Mouse (Mus musculus) forebrain, embryonic 13.5 days (tissue): ENCODE measurements around the gene Pole3. TPM values are rescaled to one million over a fixed set of nuclear protein-coding genes. Genes with fewer than 3 reads are reported as not detected.

Experiments used
- ATAC-seq: fragments of 200-750 bp; cut with Nextera tagmentation; 2 replicates; pipeline ENCODE4 v1.8.0; 2017
- H3K27ac ChIP-seq: fragments of 300-500 bp; sonication (generic); 2 replicates; pipeline ENCODE4 v1.5.1; 2015; ENCODE audit warnings: inconsistent platforms, mild to moderate bottlenecking, moderate library complexity
- H3K27me3 ChIP-seq: fragments of 300-500 bp; sonication (generic); 2 replicates; pipeline ENCODE4 v1.6.1; 2015; ENCODE audit warnings: mild to moderate bottlenecking, inconsistent platforms
- H3K36me3 ChIP-seq: fragments of 300-500 bp; sonication (generic); 2 replicates; pipeline ENCODE4 v1.6.1; 2015; ENCODE audit warnings: mild to moderate bottlenecking, inconsistent platforms; ENCODE audit not compliant: poor library complexity, severe bottlenecking
- H3K4me1 ChIP-seq: fragments of 300-500 bp; sonication (generic); 2 replicates; pipeline ENCODE4 v1.6.1; 2015; ENCODE audit warnings: inconsistent platforms
- H3K4me2 ChIP-seq: fragments of 300-500 bp; sonication (generic); 2 replicates; pipeline ENCODE4 v1.6.1; 2015; ENCODE audit warnings: inconsistent platforms, mild to moderate bottlenecking, moderate library complexity
- H3K4me3 ChIP-seq: fragments of 300-500 bp; sonication (generic); 2 replicates; pipeline ENCODE4 v1.5.1; 2015; ENCODE audit warnings: mild to moderate bottlenecking, inconsistent platforms
- H3K9ac ChIP-seq: fragments of 300-500 bp; sonication (generic); 2 replicates; pipeline ENCODE4 v1.6.1; 2015; ENCODE audit warnings: mild to moderate bottlenecking, inconsistent platforms
- H3K9me3 ChIP-seq: fragments of 300-500 bp; sonication (generic); replicated peaks from 2 replicates; pipeline ENCODE4 v1.6.1; 2016; ENCODE audit warnings: inconsistent platforms
- WGBS: fragments of 180-500 bp; shearing (Covaris S2); methylation state at CpG from one replicate; pipeline ENCODE4 v1.1.7; 2015; 5-methylcytosine and 5-hydroxymethylcytosine counted together
- polyA plus RNA-seq: library from polyadenylated mRNA; unstranded; fragments of >200 nt; fragmentation: Nextera tagmentation; extraction: Ambion mirVana; gene quantifications from 2 replicates; pipeline ENCODE4 v1.2.1, GENCODE M21; 2015

Gene Pole3
- polyA plus RNA-seq, 1 experiment from 2014 or later: 112 TPM

GRCm38 (mm10) chr4:62551966-62552365, 27.1 kb upstream of the Pole3 start:
- H3K36me3 ChIP-seq: no peaks in the 10 kb centered on the region
- no peak overlapping the region for H3K4me3 ChIP-seq
- no peak overlapping the region for H3K9ac ChIP-seq
- 89% methylated on average over 7 of the region's 7 CpGs for WGBS
- H3K4me2 ChIP-seq: no peak overlapping the region
- no peak overlapping the region for H3K27ac ChIP-seq
- H3K4me1 ChIP-seq: no peaks in the 10 kb centered on the region
- no peak for ATAC-seq
- no peaks in the 10 kb centered on the region for H3K9me3 ChIP-seq
- H3K27me3 ChIP-seq: no peaks in the 10 kb centered on the region

- Histone ChIP-seq H3K4me3 (no peak overlapping the region), H3K9ac (no peak overlapping the region), H3K27me3 (no peaks in the 10 kb centered on the region), H3K27ac (no peak overlapping the region), H3K4me2 (no peak overlapping the region), H3K4me1 (no peaks in the 10 kb centered on the region), H3K9me3 (no peaks in the 10 kb centered on the region), H3K36me3 (no peaks in the 10 kb centered on the region)
- no peak for ATAC-seq
Measured at GRCm38 (mm10) chr4:62544801-62545200, 19.9 kb upstream of the Pole3 start.

GRCm38 (mm10) chr4:62543782-62544181, 18.9 kb upstream of the Pole3 start:
- no peak overlapping the region for H3K4me2 ChIP-seq
- 86% methylated on average over 6 of the region's 6 CpGs for WGBS
- H3K27me3 ChIP-seq: no peaks in the 10 kb centered on the region

GRCm38 (mm10) chr4:62541802-62542201, 16.9 kb upstream of the Pole3 start:
- no peaks in the 10 kb centered on the region for H3K4me1 ChIP-seq
- 76% methylated on average over 3 of the region's 3 CpGs for WGBS
- H3K27me3 ChIP-seq: no peaks in the 10 kb centered on the region
- no peak overlapping the region for H3K4me3 ChIP-seq
- H3K9ac ChIP-seq: no peak overlapping the region
- ATAC-seq: peak; percentile 65; the same call in 1 of the 2 replicates
- no peak overlapping the region for H3K4me2 ChIP-seq
- no peak overlapping the region for H3K27ac ChIP-seq
- H3K36me3 ChIP-seq: no peaks in the 10 kb centered on the region
- no peaks in the 10 kb centered on the region for H3K9me3 ChIP-seq

More at GRCm38 (mm10) chr4:62543782-62544181, 18.9 kb upstream of the Pole3 start:
- Histone ChIP-seq H3K4me1 (no peaks in the 10 kb centered on the region), H3K36me3 (no peaks in the 10 kb centered on the region), H3K9ac (no peak overlapping the region), H3K9me3 (no peaks in the 10 kb centered on the region), H3K4me3 (no peak overlapping the region), H3K27ac (no peak overlapping the region)
- ATAC-seq: no peak

- no peaks in the 10 kb centered on the region for H3K4me1 ChIP-seq
- no peak overlapping the region for H3K4me3 ChIP-seq
- H3K27me3 ChIP-seq: no peaks in the 10 kb centered on the region
- ATAC-seq: no peak
- H3K27ac ChIP-seq: no peak overlapping the region
- no peak overlapping the region for H3K4me2 ChIP-seq
- WGBS: 75% methylated on average over 6 of the region's 6 CpGs
- H3K9ac ChIP-seq: no peak overlapping the region
- H3K9me3 ChIP-seq: no peaks in the 10 kb centered on the region
- no peaks in the 10 kb centered on the region for H3K36me3 ChIP-seq
Measured at GRCm38 (mm10) chr4:62533729-62534128, 8.9 kb upstream of the Pole3 start.

- Histone ChIP-seq H3K27ac (no peak overlapping the region), H3K4me3 (no peak overlapping the region), H3K4me2 (no peak overlapping the region), H3K27me3 (no peaks in the 10 kb centered on the region; the same call in 1 of the 2 replicates), H3K9me3 (no peaks in the 10 kb centered on the region), H3K4me1 (peaks cover 11% of the 10 kb centered on the region), H3K36me3 (peaks cover 10% of the 10 kb centered on the region; the same call in 1 of the 2 replicates), H3K9ac (no peak overlapping the region)
- no peak for ATAC-seq
- WGBS: 87% methylated on average over 4 of the region's 4 CpGs
Measured at GRCm38 (mm10) chr4:62527655-62528054, 2.8 kb upstream of the Pole3 start.

GRCm38 (mm10) chr4:62526256-62526655, 1.4 kb upstream of the Pole3 start:
- no peaks in the 10 kb centered on the region; the same call in 1 of the 2 replicates for H3K27me3 ChIP-seq
- 61% methylated on average over 2 of the region's 2 CpGs for WGBS
- no peak for ATAC-seq
- H3K4me1 ChIP-seq: peaks cover 11% of the 10 kb centered on the region
- H3K36me3 ChIP-seq: peaks cover 12% of the 10 kb centered on the region; the same call in 1 of the 2 replicates
- no peak overlapping the region for H3K4me2 ChIP-seq
- H3K4me3 ChIP-seq: no peak overlapping the region
- H3K9ac ChIP-seq: no peak overlapping the region
- no peaks in the 10 kb centered on the region for H3K9me3 ChIP-seq
- no peak overlapping the region for H3K27ac ChIP-seq

- Histone ChIP-seq H3K9ac (peak overlapping the region; percentile 83; the same call in 1 of the 2 replicates), H3K4me1 (peaks cover 13% of the 10 kb centered on the region), H3K4me3 (peak overlapping the region; percentile 61), H3K27me3 (no peaks in the 10 kb centered on the region; the same call in 1 of the 2 replicates), H3K9me3 (no peaks in the 10 kb centered on the region), H3K4me2 (peak overlapping the region; percentile 48), H3K27ac (no peak overlapping the region), H3K36me3 (peaks cover 12% of the 10 kb centered on the region; the same call in 1 of the 2 replicates)
- no peak for ATAC-seq
- WGBS: 1% methylated on average over 10 of the region's 10 CpGs
Measured at GRCm38 (mm10) chr4:62525489-62525811, 582 bp upstream of the Pole3 start.

GRCm38 (mm10) chr4:62520892-62521400, 3.9 kb downstream of the Pole3 start:
- WGBS: 89% methylated on average over 2 of the region's 2 CpGs
- Histone ChIP-seq H3K27me3 (no peaks in the 10 kb centered on the region), H3K9ac (no peak overlapping the region), H3K4me1 (peaks cover 30% of the 10 kb centered on the region), H3K36me3 (peaks cover 12% of the 10 kb centered on the region; the same call in 1 of the 2 replicates), H3K9me3 (no peaks in the 10 kb centered on the region), H3K4me2 (no peak overlapping the region), H3K4me3 (no peak overlapping the region), H3K27ac (no peak overlapping the region)
- ATAC-seq: no peak

- H3K27me3 ChIP-seq: no peaks in the 10 kb centered on the region
- peaks cover 30% of the 10 kb centered on the region for H3K4me1 ChIP-seq
- no peaks in the 10 kb centered on the region for H3K9me3 ChIP-seq
- H3K4me3 ChIP-seq: peak within 1 kb of the TSS; percentile 76
- H3K9ac ChIP-seq: peak within 1 kb of the TSS; percentile 85
- peak within 1 kb of the TSS; percentile 74 for H3K27ac ChIP-seq
- under 1% methylated on average over 37 of the region's 37 CpGs for WGBS
- peaks cover 12% of the 10 kb centered on the region; the same call in 1 of the 2 replicates for H3K36me3 ChIP-seq
- peak; percentile 91 for ATAC-seq
- peak within 1 kb of the TSS; percentile 75 for H3K4me2 ChIP-seq
Measured at GRCm38 (mm10) chr4:62519849-62520233, 5.0 kb downstream of the Pole3 start, which contains the start of gene Alad. Gene Alad (minus strand): TSS chr4:62519918.

- peak; percentile 78; the same call in 1 of the 2 replicates for ATAC-seq
- H3K9ac ChIP-seq: peak overlapping the region; percentile 85
- H3K27me3 ChIP-seq: no peaks in the 10 kb centered on the region
- WGBS: 2% methylated on average over 26 of the region's 26 CpGs
- peak overlapping the region; percentile 74 for H3K27ac ChIP-seq
- H3K36me3 ChIP-seq: peaks cover 12% of the 10 kb centered on the region; the same call in 1 of the 2 replicates
- peaks cover 27% of the 10 kb centered on the region for H3K4me1 ChIP-seq
- peak overlapping the region; percentile 75 for H3K4me2 ChIP-seq
- peak overlapping the region; percentile 76 for H3K4me3 ChIP-seq
- H3K9me3 ChIP-seq: no peaks in the 10 kb centered on the region
Measured at GRCm38 (mm10) chr4:62519122-62519848, 5.6 kb downstream of the Pole3 start.

GRCm38 (mm10) chr4:62518416-62519121, 6.3 kb downstream of the Pole3 start:
- ATAC-seq: no peak
- WGBS: 53% methylated on average over 13 of the region's 13 CpGs
- H3K9me3 ChIP-seq: no peaks in the 10 kb centered on the region
- peaks cover 13% of the 10 kb centered on the region for H3K36me3 ChIP-seq
- peak overlapping the region; percentile 85 for H3K9ac ChIP-seq
- peak overlapping the region; percentile 75 for H3K4me2 ChIP-seq
- H3K4me3 ChIP-seq: peak overlapping the region; percentile 76
- peak overlapping the region; percentile 25; the same call in 1 of the 2 replicates for H3K27ac ChIP-seq
- peaks cover 20% of the 10 kb centered on the region for H3K4me1 ChIP-seq
- H3K27me3 ChIP-seq: no peaks in the 10 kb centered on the region
